Mouse (Mus musculus): ENCODE results near the gene Cdh12.
"Not testable (repeated sequence)": the region's sequence is repeated elsewhere in the genome, so short reads cannot be mapped to it uniquely, and the experiment has no call there.

Cdh12 gene

DNA sequence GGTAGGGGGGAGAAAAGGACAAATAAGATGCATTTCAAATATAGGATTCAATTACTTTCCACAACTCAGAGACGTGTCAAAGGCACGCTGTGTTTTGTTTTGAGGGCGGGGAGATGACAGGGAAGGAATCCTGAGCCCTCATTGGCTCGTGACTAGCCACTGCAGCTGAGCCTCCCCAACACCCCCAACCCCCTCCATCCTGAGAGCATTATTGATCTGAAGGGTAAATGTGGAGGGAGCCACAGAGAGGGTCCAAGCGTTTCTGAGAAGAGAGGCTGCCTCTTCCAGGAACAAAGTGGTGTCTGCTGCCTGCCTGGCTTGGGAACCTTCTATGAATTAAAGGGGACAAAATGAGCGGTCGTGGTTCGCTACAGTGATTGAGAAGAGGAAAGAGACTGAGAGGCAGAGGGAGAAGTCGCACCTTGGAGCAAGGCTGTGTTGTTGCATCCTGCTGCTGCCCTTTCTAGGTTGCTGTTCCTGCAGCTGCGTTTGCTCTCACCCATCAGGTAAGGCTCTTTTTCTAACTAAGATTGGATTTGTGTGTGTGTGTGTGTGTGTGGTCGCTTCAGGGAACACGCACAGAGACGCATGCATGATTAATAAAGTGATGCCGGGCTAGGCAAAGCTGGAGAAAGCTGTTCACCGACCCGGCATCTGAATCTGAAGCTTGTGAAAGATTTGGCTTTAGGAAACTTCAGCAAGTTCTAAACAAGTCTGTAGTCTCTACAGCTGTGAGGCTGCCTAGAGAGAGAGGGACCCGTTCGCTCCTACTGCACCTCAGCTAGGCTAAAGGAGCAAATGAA, at the start of gene Cdh12:
Cdh12 (plus strand) TSS at position 405 of the 803 bp plus-strand sequence.
- no peak for DNase-seq (ENCODE audit: low spot score)

DNA sequence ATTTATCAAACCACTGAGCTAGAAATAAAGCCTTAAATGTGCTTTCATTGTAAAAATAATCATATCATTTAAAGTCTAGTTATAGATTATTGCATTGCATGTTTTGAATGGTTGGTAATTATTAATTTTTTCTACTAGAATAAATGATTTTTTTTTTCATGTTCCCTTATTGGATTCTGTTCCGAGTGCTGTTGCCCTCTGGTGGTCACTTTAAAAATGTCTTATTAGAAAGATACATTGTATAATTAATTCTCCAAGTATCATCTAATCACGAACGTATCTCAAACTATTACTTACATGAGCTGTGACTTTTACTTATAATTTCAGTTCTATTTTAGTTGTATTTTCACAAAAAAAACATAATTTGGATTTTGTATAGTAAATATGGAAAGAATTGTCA, 45.5 kb upstream of the Cdh12 start:
- no peak for DNase-seq (ENCODE audit: low spot score)

DNA sequence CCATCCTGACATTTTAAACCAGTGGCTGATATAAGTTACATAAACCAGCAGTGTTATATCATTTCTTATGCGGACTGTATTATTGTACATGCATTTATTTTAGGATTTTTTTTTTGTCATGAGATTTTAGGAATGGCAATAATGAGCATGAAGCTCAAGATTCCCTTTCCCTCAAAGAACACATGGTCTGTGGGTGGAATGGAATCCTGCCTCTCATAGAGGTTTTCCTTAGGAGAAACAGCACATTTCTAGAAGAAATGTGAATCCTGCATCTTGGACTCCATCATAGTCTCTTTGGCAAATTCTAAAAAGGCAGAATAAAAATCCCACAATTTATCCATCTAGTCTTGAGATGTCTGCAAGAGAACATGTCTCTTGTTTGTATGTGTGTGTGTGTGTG, 35.7 kb upstream of the Cdh12 start:
- DNase-seq (ENCODE audit: low spot score), result no peak

DNA sequence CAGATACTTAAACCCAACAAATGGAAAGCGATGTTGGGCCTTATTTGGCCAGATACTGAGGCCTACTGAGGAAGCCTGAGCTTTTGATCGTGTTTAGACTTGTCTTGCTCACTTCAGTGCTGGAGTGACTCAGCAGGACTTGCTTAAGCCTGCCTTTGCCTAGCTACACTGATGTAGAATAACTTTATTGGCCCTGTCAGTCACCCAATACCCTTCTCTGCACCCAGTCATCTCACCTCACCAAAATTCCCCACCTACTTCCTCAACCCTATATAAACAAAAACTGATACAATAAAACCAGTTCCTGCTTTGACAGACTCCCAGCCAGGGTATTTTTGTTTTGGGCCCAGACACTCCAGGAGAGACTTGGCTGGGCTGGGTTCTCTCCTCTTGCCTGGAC, 12.7 kb upstream of the Cdh12 start:
- DNase-seq (ENCODE audit: low spot score), result no peak

DNA sequence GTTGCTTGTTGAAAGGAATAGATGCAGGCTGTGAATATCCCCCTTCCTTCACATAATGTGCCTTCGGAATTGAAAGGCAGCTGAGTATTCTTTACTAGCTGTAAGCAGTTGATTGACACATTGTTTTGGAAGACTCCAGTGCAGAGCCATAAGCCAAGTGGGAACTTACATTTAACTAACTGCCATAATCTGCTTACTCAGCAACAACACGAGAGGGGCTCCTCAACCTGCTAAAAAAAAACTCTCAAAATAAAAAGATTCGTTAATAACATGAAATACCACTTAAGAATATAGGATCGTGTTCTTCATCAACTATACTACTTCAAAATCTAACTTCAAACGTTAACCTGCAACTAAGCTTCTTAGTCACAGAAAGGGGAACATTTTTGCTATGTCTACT, 1.5 kb downstream of the Cdh12 start:
- DNase-seq (ENCODE audit: low spot score), result no peak

DNA sequence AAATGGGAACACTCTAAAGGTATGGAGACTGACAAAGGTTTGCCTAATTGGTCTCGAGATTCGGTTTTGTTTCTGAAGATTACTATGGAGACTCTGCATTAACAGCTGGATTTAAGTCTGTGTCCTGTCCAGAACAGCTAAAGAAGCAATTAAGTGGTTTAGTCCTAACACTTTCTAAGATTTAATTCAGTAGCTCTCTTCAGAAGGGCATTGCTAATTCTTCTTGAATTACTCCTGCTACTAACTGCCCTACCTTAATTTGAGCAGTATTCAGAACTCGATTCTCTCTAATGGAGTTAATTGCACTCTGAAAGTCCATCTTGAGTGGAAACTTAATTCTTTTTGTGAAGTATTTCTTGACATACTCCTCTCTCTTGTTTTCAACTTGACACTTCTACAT, 9.4 kb downstream of the Cdh12 start:
- DNase-seq (ENCODE audit: low spot score), result no peak

DNA sequence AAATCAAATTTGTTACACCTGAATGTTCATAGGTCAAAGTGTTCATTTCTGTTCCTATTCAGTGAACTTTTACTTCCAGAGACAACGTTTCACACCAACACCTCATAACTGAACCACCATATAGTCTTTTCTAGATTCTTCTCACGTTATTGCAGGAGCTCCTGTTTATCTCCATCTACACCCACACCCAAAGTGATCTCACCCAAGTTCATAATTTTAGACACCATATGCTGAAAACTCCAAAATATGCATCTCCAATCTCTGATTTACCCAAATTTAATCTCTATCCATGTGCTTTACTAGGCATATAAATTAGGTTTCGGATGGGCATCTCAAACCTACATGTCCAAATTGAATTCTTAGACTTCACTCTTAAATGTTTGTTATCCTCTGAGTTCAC, 13.4 kb downstream of the Cdh12 start:
- DNase-seq (ENCODE audit: low spot score), result no peak

DNA sequence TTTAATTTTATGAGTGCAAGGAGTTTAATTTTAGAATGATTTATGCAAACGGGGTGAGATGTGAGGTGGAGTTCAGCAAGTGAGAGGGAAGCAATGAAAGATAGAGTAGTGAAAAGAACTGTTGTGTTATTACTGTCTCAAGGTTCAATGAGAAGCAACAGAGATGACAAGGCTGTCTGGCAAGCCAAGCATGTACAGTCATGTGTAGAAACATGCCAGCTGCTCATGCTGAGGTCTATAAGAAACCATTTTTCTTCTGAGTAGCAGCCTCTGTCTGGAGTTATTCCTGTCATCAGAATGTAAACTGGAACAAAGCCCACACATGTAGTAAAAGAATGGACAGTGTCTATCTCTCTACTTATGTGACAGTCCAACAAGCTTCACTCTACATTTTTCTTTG, 14.5 kb downstream of the Cdh12 start:
- DNase-seq (ENCODE audit: low spot score), result no peak

DNA sequence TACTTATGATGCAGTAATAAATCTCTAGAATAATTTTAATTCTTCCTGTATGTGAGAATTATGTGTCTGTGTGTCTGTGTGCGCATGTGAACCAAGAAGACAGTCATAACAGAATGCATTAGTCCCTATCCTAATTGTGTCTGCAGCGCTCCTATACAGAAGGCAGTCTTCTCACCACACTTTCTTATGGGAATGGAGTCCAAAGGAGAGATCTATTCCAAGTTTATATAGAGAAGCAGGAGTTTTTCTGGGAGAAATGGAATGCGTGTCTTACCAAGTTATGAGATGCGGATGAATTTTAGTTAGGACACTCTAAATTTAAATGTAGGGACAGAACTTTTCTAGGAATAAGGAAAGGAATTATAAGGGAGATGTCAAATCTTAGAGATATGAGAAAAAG, 101.9 kb downstream of the Cdh12 start:
- DNase-seq (ENCODE audit: low spot score), result no peak

DNA sequence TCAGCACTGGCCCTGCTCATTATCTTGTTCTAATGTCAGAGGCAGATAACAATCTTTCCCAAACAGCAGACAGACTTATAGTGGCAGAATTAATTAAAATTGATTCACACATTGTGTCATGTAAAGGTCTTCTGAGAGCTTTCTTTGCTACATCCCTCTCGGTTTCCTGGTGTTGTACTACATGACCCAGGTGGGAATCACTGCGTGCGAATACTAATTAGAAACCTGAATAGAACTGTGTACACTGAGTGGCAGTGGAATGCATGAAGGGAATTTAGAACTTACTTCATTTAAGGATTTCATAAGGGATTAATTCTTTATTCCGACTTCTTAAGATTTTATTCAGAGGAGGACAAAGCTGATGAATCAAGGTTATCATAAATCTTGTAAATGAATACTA, 121.9 kb downstream of the Cdh12 start:
- no peak for DNase-seq (ENCODE audit: low spot score)

DNA sequence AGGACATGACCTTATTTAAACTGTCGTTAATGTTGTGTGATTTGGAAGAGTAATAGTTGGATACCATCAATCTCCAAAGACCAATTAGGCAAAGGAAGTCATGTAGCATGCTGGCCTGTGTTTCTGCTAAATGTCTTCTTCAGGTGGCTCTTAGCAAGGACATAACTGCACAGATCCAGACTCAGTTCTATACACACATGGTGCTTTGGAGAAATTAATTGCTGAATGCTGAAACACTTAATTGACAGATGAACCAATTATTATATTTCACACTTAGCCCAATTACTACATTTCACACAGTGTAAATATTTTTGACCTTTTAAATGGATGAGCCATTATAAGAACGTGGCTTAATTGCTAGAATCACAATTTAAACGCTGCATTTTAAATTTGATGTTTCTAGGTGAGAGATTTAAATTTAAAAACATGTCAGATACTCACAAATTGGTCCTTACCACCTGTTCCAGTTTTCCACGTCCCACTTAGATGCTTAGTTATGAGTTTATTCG, 133.6 kb downstream of the Cdh12 start:
- DNase-seq (ENCODE audit: low spot score), result no peak

DNA sequence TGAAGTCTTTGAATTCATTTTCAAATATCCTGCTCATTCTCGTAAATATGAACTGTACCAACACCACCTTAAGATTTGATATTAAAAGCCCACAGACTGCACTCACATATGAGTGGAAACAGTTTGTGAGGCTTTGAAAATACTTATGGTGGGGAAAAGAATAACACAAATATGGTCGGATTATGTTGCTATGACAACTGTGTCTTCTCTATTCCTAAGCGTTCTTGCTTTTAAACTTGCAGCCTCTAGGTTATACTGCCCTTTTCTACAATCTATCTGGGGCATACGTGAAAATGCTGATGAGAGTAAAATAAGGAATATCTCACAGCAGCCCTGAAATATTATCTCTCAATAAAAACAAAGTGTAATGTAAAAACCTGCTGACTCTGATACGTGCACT, 142.5 kb downstream of the Cdh12 start:
- DNase-seq (ENCODE audit: low spot score), result no peak

DNA sequence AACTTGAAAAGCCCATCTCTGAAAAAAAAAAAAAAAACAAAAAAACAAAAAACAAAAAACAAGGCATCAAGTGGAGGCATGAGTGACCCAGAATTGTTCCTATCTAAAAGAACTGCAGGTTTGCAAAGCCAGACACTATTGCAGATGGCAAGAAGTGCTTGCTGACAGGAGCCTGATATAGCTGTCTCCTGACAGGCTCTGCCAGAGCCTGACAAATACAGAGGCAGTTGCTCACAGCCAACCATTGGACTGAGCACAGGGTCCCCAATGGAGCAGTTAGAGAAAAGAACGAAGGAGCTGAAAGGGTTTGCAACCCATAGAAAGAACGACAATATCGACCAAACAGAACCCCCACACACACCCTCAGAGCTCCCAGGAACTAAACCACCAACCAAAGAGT, 156.7 kb downstream of the Cdh12 start:
- DNase-seq (ENCODE audit: low spot score), result not testable (repeated sequence)

DNA sequence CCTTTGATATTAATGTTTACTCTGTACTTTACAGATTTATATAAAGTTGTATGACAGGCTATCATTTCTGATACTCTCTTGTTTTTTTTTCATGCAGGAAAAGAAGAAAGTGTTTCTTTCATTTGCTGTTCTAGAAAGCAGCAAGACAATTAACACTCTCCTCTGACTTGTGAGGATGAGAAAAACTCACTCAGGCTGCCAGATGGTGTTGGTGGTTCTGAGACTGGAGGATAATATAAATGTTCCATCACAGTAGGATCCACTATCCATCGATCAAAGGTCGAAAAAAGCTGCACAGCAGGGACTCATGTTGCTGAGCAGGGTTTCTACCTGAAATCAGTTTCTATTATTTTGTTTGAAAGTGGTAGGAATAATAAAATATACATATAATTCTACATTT, 185.5 kb downstream of the Cdh12 start:
- no peak for DNase-seq (ENCODE audit: low spot score)

DNA sequence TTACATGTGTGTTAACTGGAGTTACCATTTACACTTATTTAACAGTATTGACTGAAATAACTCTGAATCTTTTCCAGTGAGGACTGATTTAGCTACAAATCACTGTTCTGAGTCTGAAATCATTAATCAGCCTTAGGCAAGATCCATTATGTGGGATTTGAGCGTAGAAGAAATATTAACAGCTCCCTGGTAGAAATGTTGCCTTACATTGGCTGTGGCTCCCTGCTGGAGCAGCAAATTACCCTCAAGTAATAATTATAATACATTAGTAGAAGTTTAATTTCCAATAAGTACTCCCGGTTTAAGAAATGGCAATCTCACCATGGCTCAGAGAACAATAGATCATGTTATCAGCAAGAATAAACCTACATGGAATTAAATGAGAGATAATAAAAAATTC, 190.1 kb downstream of the Cdh12 start:
- no peak for DNase-seq (ENCODE audit: low spot score)

DNA sequence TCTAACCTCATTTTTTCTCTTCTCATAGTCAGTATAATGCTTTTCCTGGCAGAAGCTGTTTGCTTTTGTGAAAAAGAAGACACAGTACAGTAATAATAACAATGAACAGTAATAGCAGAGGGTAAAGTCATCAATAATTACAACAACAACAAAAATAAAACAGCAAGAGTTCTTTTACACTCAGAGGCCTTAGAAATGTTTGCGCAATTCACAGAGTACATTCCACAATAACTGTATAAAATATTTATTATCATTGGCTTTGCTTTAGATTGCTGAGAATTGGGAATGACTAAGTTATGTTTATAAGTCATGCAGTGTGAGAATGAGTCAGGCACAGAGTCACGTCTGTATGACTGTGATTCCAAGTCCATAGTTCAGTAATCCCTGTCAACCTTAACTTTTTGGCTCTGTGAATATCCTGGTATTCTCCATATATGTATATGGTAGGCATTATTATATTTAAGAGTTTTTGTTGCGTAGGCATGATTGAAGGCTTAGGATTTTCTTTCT, 193.9 kb downstream of the Cdh12 start:
- DNase-seq (ENCODE audit: low spot score), result no peak

DNA sequence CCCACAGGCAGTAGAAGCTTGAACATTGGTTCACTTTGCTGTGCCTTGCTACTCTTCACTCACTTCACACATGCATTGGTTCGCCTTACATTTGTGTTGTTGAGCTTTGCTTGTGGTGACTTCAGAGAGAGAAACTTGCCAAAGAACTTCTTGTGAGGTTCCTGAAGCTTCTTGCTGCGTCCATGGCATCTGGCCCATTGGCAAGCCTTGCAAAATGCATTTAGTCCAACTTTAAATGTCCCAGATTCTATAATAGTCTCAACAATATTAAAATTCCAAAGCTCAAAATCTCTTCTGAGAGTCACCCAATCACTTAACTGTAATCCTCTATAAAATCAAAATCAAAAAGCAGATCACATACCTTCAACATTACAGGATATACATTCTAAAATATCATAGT, 211.2 kb downstream of the Cdh12 start:
- no peak for DNase-seq (ENCODE audit: low spot score)

DNA sequence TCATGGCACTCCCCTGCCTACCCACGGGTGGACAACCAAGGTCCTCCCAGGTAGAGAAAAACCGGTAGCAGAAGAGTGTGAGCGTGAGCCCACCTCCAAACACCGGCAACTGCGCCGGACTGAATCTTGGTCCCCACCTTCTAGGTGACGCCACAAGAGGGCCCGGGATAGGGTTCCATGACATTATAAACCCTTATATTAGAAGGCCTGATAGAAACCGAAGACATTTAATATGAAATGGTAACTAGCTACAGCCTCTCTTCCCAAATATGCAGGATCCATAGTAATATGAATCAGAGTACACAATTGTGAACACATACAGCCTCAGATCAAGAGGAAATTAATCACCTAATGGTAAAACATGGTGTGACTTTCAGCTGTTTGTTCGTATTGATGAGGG, 217.6 kb downstream of the Cdh12 start, which contains the start of gene Acot10:
Acot10 (minus strand) TSS at position 101 of the 400 bp plus-strand sequence.
- no peak for DNase-seq (ENCODE audit: low spot score)

DNA sequence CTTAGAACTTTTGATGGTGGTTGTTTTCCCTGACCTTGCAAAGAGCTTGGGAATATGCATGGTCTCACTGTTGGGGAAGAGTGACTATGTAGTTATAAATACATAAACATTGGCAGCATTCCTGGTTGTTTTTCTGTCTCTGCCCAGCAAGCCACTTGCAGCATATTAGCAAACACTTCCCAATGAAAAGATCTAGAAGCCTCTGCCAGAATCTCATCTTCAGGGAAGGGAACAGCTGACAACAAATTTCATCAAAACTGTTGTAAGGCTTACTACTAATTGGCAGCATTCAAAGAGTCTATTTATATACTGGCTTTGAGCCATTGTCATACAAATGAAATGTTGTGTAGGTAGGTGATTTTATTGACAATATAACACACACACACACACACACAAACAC, 218.3 kb downstream of the Cdh12 start:
- no peak for DNase-seq (ENCODE audit: low spot score)

DNA sequence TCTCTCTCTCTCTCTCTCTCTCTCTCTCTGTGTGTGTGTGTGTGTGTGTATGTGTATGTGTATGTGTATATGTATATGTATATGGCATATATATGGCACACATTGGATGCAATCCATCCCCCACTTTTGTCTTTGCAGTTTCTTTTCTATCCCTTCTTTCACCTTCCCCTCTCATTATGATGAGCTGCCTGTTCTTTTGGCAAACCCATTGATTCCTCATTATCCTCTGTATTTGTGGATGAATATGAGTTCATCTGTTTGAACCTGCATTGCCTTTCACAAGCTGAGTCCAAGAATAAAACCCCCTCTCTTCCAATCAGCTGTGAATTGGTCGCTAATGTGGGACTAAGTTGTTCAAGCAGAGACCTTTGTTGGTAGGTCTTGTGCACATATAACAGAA, 218.9 kb downstream of the Cdh12 start:
- no peak for DNase-seq (ENCODE audit: low spot score)

DNA sequence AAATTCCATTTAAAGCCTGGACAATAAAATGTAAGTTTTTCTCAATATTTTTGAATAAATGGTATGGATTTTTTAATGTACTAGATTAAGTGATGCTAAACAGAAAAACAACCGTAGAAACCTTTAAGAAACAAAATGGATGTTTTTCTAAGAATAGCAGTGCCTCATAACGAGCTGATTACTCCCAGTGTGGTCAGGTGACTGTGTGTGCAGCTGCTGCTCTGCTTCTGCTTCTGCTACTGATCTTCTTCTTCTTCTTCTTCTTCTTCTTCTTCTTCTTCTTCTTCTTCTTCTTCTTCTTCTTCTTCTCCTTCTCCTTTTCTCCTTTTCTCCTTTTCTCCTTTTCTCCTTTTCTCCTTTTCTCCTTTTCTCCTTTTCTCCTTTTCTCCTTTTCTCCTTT, 220.4 kb downstream of the Cdh12 start:
- not testable (repeated sequence) for DNase-seq (ENCODE audit: low spot score)

DNA sequence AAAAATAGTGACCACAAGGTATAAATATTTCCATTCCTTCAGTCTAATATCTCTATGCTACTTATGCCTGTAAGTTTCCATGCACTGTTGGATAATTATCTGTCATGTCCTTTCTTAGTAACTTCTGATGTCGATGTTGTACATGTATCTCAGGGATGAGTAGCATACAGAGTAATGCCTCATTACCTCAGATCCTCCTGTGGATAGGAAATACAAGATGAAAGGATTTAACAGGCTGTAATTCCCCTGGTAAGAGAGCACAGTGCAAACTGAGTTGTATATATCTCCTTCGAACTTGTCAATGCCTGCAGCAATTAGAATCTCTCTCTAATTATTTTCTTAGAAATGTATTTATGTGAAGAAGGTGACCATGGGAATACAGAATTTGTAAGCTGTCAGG, 233.7 kb downstream of the Cdh12 start:
- no peak for DNase-seq (ENCODE audit: low spot score)

DNA sequence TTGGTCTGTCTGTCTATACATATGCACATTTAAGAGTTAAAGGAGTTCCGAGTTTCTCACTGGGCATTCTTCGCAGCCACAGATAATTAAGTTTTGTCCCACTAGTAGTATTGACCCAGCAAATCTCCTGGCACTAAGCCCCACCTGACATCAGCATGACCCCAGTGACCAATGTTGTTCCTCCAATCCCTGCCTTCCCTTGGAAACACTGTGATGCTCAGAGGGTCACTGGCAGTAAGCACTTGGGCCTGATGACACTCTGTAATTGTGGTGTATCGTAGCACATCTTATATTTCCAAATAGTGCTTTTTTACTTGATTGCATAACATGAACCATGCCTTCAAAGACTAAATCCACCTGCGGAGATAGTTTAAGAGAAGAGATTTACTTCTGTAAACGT, 235.1 kb downstream of the Cdh12 start:
- no peak for DNase-seq (ENCODE audit: low spot score)

DNA sequence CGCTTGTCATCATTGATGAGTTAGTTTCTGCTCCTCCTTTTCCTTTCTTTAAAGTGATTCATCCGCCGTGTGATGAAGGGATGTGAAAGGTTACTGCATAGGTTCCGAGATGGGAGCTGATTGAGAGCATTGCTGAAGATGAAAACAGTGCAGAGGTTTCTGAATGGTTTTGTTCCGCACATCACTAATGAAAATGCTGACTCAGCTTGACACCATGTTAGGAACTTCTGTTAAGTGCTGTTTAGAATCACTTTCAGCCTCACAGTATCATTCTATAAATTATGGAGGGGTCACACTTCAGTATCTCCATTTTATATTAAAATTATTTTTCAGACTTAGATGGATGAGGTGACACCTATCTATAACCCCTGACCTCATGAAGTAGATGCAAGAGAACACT, 247.2 kb downstream of the Cdh12 start:
- DNase-seq (ENCODE audit: low spot score), result no peak

Measured in urinary bladder, postnatal 10 days (tissue).